Mouse (Mus musculus) embryonic facial prominence, embryonic 13.5 days (tissue): ENCODE measurements around the gene Tagln. TPM values are rescaled to one million over a fixed set of nuclear protein-coding genes. Genes with fewer than 3 reads are reported as not detected.

ENCODE experiments used
- ATAC-seq: fragments of 200-750 bp; cut with Nextera tagmentation; 2 replicates; pipeline ENCODE4 v1.8.0; 2017; ENCODE audit warnings: low read depth; ENCODE audit not compliant: insufficient number of reproducible peaks, insufficient read depth, low FRiP score, low TSS enrichment
- H3K27ac ChIP-seq: fragments of 300-500 bp; sonication (generic); 2 replicates; pipeline ENCODE4 v1.5.1; 2015; ENCODE audit warnings: moderate library complexity, mild to moderate bottlenecking, inconsistent platforms
- H3K27me3 ChIP-seq: fragments of 300-500 bp; sonication (generic); 2 replicates; pipeline ENCODE4 v1.6.1; 2015; ENCODE audit warnings: mild to moderate bottlenecking, inconsistent platforms
- H3K36me3 ChIP-seq: fragments of 300-500 bp; sonication (generic); 2 replicates; pipeline ENCODE4 v1.6.1; 2015; ENCODE audit warnings: mild to moderate bottlenecking, inconsistent platforms
- H3K4me1 ChIP-seq: fragments of 300-500 bp; sonication (generic); 2 replicates; pipeline ENCODE4 v1.6.1; 2015; ENCODE audit warnings: inconsistent platforms
- H3K4me2 ChIP-seq: fragments of 300-500 bp; sonication (generic); 2 replicates; pipeline ENCODE4 v1.6.1; 2015; ENCODE audit warnings: moderate library complexity, mild to moderate bottlenecking, inconsistent platforms
- H3K4me3 ChIP-seq: fragments of 300-500 bp; sonication (generic); 2 replicates; pipeline ENCODE4 v1.5.1; 2015; ENCODE audit warnings: mild to moderate bottlenecking, inconsistent platforms
- H3K9ac ChIP-seq: fragments of 300-500 bp; sonication (generic); 2 replicates; pipeline ENCODE4 v1.6.1; 2015; ENCODE audit warnings: mild to moderate bottlenecking, inconsistent platforms
- H3K9me3 ChIP-seq: fragments of 300-500 bp; sonication (generic); 2 replicates; pipeline ENCODE4 v1.6.1; 2016; ENCODE audit warnings: inconsistent platforms
- microRNA-seq: library from miRNA; unstranded; fragments of <30 nt; microRNA quantifications from one replicate; pipeline ENCODE4, GENCODE M21; 2016
- polyA plus RNA-seq: library from polyadenylated mRNA; unstranded; fragments of >200 nt; fragmentation: Nextera tagmentation; extraction: Ambion mirVana; gene quantifications from 2 replicates; pipeline ENCODE4 v1.2.1, GENCODE M21; 2015

Tagln gene
- polyA plus RNA-seq, 1 experiment from 2014 or later: 25.3 TPM

GRCm38 (mm10) chr9:45893681-45894080, 42.2 kb downstream of the Tagln start:
- H3K27ac ChIP-seq: no peak overlapping the region
- H3K4me3 ChIP-seq: no peak overlapping the region
- H3K36me3 ChIP-seq: peaks cover 93% of the 10 kb centered on the region
- no peaks in the 10 kb centered on the region for H3K9me3 ChIP-seq
- H3K9ac ChIP-seq: no peak overlapping the region
- H3K4me1 ChIP-seq: no peaks in the 10 kb centered on the region
- H3K27me3 ChIP-seq: no peaks in the 10 kb centered on the region
- no peak for ATAC-seq
- no peak overlapping the region for H3K4me2 ChIP-seq

Small RNAs within 50 kb of the gene (microRNA-seq; reads per million reads assigned to microRNA genes)
- gene Mir7087: not detected

Other genes with a start within 250 kb of the Tagln start
- gene Cep164, start 107.4 kb downstream of the Tagln start, polyA plus RNA-seq: 33.8 and 34.3 TPM in 2 replicates
- 34.4 and 35.5 TPM in 2 replicates for gene Bace1, start 97.5 kb downstream of the Tagln start, polyA plus RNA-seq
- 22.6 and 23.7 TPM in 2 replicates for gene Pcsk7, start 29.6 kb downstream of the Tagln start, polyA plus RNA-seq
- 68.8 and 70.4 TPM in 2 replicates for gene Rnf214, start 29.1 kb downstream of the Tagln start, polyA plus RNA-seq
- 42.0 and 46.0 TPM in 2 replicates for gene Sidt2, start 19.2 kb upstream of the Tagln start, polyA plus RNA-seq
- 180 and 206 TPM in 2 replicates for gene Pafah1b2, start 76.6 kb upstream of the Tagln start, polyA plus RNA-seq
- gene Sik3, start 76.8 kb upstream of the Tagln start, polyA plus RNA-seq: 7.4 and 9.3 TPM in 2 replicates